Mouse (Mus musculus): ENCODE data around the gene Erp29.
"Not testable (repeated sequence)": the region's sequence is repeated elsewhere in the genome, so short reads cannot be mapped to it uniquely, and the experiment has no call there.

Erp29 gene

GRCm38 (mm10) chr5:121452026-121452869 lies at the start of gene Erp29:
Erp29 (minus strand) TSS chr5:121452506.
- in situ Hi-C loops (cut with MboI, MseI), result loop anchor here (10.0 kb wide), 1 partner anchor 937 kb away; the partner anchor contains the start of gene Slc8b1

GRCm38 (mm10) chr5:121501424-121501996 lies 49.2 kb upstream of the Erp29 start:
- in situ Hi-C loops (cut with MboI, MseI), result not testable (repeated sequence)

GRCm38 (mm10) chr5:121500719-121501118 lies 48.4 kb upstream of the Erp29 start:
- in situ Hi-C loops (cut with MboI, MseI), result no loop called here

- in situ Hi-C loops (cut with MboI, MseI), result loop anchor here (10.0 kb wide), 1 partner anchor 521 kb away; no protein-coding TSS in a partner anchor
Observed at GRCm38 (mm10) chr5:121493305-121493704, 41.0 kb upstream of the Erp29 start.

GRCm38 (mm10) chr5:121484801-121485200 lies 32.5 kb upstream of the Erp29 start:
- in situ Hi-C loops (cut with MboI, MseI), result loop anchor here (10.0 kb wide), 1 partner anchor 410 kb away; no protein-coding TSS in a partner anchor

GRCm38 (mm10) chr5:121477680-121478079 lies 25.4 kb upstream of the Erp29 start:
- in situ Hi-C loops (cut with MboI, MseI), result no loop called here

- in situ Hi-C loops (cut with MboI, MseI), result no loop called here
Observed at GRCm38 (mm10) chr5:121476040-121476439, 23.7 kb upstream of the Erp29 start.

- in situ Hi-C loops (cut with MboI, MseI), result no loop called here
Observed at GRCm38 (mm10) chr5:121474610-121475009, 22.3 kb upstream of the Erp29 start.

GRCm38 (mm10) chr5:121472411-121472810 lies 20.1 kb upstream of the Erp29 start:
- in situ Hi-C loops (cut with MboI, MseI), result no loop called here

GRCm38 (mm10) chr5:121469566-121469965 lies 17.3 kb upstream of the Erp29 start:
- in situ Hi-C loops (cut with MboI, MseI), result no loop called here

- in situ Hi-C loops (cut with MboI, MseI), result no loop called here
Observed at GRCm38 (mm10) chr5:121463601-121464250, 11.4 kb upstream of the Erp29 start.

GRCm38 (mm10) chr5:121462967-121463366 lies 10.7 kb upstream of the Erp29 start:
- in situ Hi-C loops (cut with MboI, MseI), result no loop called here

- in situ Hi-C loops (cut with MboI, MseI), result no loop called here
Observed at GRCm38 (mm10) chr5:121462171-121462502, 9.8 kb upstream of the Erp29 start.

GRCm38 (mm10) chr5:121461339-121462170 lies 9.2 kb upstream of the Erp29 start:
- in situ Hi-C loops (cut with MboI, MseI), result no loop called here

- in situ Hi-C loops (cut with MboI, MseI), result loop anchor here (10.0 kb wide), 1 partner anchor 941 kb away; the partner anchor contains the start of gene Slc8b1
Observed at GRCm38 (mm10) chr5:121455510-121456265, 3.4 kb upstream of the Erp29 start.

GRCm38 (mm10) chr5:121454503-121454782 lies 2.1 kb upstream of the Erp29 start:
- in situ Hi-C loops (cut with MboI, MseI), result loop anchor here (10.0 kb wide), 1 partner anchor 940 kb away; the partner anchor contains the start of gene Slc8b1

- in situ Hi-C loops (cut with MboI, MseI), result loop anchor here (10.0 kb wide), 1 partner anchor 939 kb away; the partner anchor contains the start of gene Slc8b1
Observed at GRCm38 (mm10) chr5:121453743-121454502, 1.6 kb upstream of the Erp29 start.

GRCm38 (mm10) chr5:121452906-121453305 lies 600 bp upstream of the Erp29 start:
- in situ Hi-C loops (cut with MboI, MseI), result loop anchor here (10.0 kb wide), 1 partner anchor 938 kb away; the partner anchor contains the start of gene Slc8b1

- in situ Hi-C loops (cut with MboI, MseI), result loop anchor here (10.0 kb wide), 1 partner anchor 937 kb away; the partner anchor contains the start of gene Slc8b1
Observed at GRCm38 (mm10) chr5:121451644-121452025, 671 bp downstream of the Erp29 start, which contains the start of gene Tmem116. Tmem116 (plus strand) TSS chr5:121451893.

GRCm38 (mm10) chr5:121451203-121451602 lies 1.1 kb downstream of the Erp29 start:
- in situ Hi-C loops (cut with MboI, MseI), result loop anchor here (10.0 kb wide), 1 partner anchor 936 kb away; the partner anchor contains the start of gene Slc8b1
